Mouse (Mus musculus): ENCODE data around the gene Acot7.

The Acot7 gene

DNA sequence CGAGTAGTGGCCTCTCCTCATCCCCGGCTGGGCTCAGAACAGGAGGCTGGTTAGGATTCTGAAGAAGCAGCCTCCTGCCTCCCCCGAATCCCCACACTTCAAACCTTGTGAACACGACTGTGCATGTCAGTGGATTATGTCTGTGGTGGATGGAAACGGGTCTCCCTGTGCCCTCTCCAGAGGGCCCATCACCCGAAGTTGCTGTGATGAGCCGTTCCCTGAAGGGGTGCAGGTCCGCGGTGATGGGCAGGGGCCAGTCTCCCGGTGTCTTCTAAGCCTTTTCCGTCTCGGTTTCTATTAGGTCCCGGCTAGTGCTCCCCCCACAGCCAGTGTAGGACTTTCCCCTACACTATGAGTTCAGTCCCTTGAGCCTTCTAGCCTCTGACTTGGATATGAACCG is 120.9 kb downstream of the Acot7 start:
- no peak for DNase-seq (ENCODE audit: low spot score)

GRCm38 (mm10) chr4:152300375-152300774 is 122.4 kb downstream of the Acot7 start:
- no peak for DNase-seq (ENCODE audit: low spot score)

GRCm38 (mm10) chr4:152302012-152302411 is 124.1 kb downstream of the Acot7 start:
- DNase-seq (ENCODE audit: low spot score) = no peak

DNA sequence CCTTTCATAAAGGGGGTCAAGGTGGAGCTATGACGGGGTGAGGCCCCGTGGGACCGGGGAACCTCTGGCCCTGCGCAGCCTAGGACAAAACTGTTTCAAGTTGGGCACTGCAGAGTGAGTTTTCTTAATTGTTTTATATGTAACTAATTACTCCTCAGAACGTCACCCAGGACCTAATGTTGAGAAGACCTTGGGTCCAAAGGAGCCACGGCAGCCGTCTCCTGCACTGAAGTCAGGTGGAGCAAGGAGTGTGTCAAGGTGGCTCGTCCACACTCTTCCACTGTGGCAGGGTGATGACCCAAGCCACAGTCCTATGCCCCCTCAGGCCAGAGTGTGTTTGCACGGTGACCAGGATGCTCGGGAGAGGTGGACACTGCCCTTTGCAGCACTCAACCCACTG is 125.2 kb downstream of the Acot7 start:
- no peak for DNase-seq (ENCODE audit: low spot score)

DNA sequence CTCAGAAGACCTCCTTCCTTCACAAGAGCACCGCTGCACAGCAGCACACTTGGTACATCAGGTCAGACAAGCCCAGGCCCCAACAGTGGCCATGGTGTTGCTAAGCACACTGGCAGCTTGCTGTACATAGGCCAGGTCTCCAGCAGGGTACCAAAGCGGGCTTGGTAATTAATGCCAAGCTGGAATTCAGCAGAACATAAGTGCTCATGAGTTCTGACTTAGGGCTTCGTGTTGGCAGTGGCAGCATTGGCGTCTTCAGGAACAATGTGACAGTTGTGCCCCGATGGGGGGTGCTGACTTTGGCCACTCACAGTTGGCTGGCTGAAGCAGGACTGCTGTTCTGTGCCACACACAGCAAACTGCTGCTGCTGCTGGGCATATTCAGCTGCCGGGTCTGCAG is 126.8 kb downstream of the Acot7 start:
- no peak for DNase-seq (ENCODE audit: low spot score)

DNA sequence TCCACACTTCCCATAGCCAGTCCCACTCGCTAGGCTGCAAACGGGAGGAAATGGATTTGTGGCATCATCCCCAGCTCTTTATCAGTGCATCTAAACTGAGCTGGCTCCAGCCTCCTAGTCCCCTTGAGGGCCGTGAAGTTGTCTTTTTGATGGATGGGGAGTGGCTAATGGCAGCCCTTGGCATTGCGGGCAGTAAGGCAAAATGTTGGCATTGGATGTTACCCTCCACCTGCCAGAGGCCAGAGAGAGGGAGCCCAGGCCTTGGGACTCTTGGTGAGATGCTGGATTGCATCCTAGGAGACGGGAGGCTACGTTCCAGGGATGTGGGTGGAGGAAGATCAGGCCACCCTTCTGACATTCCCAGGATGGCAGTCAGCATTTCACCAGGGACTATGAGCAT is 128.1 kb downstream of the Acot7 start:
- DNase-seq (ENCODE audit: low spot score) = no peak

DNA sequence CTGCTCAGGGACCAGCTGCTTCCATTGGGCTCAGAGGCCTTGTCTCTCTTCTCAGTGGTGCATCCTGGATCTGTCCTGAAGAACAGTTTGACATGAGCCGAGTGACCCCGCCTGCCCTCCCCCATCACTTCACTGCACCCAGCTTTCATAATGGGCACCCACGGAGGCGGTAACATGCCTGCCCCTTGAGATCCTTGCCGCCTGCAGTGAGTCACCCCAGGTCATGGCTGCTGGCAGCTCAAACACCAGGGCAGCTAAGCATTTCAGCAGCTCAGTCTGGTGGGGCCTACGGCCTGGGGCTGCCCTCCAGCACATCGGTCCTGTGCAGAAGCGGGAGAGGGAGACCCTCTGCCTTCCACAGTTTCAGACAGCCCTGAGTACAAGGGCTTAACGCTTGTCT is 129.6 kb downstream of the Acot7 start:
- no peak for DNase-seq (ENCODE audit: low spot score)

GRCm38 (mm10) chr4:152312186-152312585 is 134.3 kb downstream of the Acot7 start:
- no peak for DNase-seq (ENCODE audit: low spot score)

- DNase-seq (ENCODE audit: low spot score) = peak; percentile 32
Measured at GRCm38 (mm10) chr4:152313211-152313632, 135.3 kb downstream of the Acot7 start.

- no peak for DNase-seq (ENCODE audit: low spot score)
Measured at GRCm38 (mm10) chr4:152313934-152314333, 136.0 kb downstream of the Acot7 start.

- DNase-seq (ENCODE audit: low spot score) = no peak
Measured at GRCm38 (mm10) chr4:152315498-152316213, 137.7 kb downstream of the Acot7 start.

- DNase-seq (ENCODE audit: low spot score) = no peak
Measured at GRCm38 (mm10) chr4:152317631-152318033, 139.7 kb downstream of the Acot7 start.

DNA sequence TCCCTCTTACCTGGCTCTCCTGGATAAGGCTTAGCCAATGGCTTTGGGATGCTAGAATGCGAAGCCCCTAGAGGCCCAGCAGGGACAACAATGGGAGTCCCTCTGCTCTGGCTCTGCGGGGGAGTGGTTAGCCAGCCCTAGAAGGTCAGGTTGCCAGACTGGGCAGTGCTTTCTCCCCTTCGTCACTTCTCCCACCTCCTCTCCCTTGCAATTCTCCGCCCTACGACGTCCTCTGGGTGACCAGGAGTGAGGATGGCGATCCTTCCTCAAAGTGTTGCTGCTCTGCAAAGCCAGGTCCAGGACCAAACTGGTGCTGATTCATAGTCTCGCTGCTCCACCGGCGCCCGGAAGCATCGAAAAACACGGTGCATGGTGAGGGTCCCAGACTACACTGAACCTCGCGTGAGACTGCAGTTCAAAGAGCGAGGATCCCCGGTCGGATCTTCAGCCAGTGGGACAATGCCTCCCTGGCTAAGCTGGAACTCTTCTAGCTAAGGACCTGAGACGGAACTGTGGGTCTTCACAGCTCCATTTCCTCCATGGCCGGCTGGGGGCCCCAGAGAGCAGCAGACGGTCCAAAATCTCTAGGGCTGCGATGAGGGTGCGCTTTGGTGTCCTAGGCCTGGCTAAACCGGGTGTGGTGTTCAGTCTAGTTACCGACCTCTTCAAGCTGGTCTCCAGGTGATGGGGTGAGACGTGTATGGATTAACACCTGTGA is 140.7 kb downstream of the Acot7 start, which contains the start of gene Rnf207:
TSS of gene Rnf207 (minus strand) at position 477 of the 718 bp plus-strand sequence.
- DNase-seq (ENCODE audit: low spot score) = no peak

Measured in yolk sac, embryonic 10.5 days (tissue).